Mouse (Mus musculus) heart, embryonic 10.5 days (tissue): Measurements from ENCODE around the gene Ccdc88c. TPM values are rescaled to one million over a fixed set of nuclear protein-coding genes. Genes with fewer than 3 reads are reported as not detected.

Experiments used
- DNase-seq: peaks from one replicate; pipeline ENCODE4 v3.0.0-alpha.2; 2017; ENCODE audit warnings: low spot score
- H3K27ac ChIP-seq: fragments of 300-500 bp; sonication (generic); 2 replicates; pipeline ENCODE4 v1.5.1; 2016; ENCODE audit warnings: mild to moderate bottlenecking
- H3K27me3 ChIP-seq: fragments of 300-500 bp; sonication (generic); 2 replicates; pipeline ENCODE4 v1.6.1; 2016; ENCODE audit warnings: mild to moderate bottlenecking; ENCODE audit not compliant: poor library complexity, insufficient read depth, severe bottlenecking
- H3K36me3 ChIP-seq: fragments of 300-500 bp; sonication (generic); 2 replicates; pipeline ENCODE4 v1.6.1; 2016; ENCODE audit warnings: mild to moderate bottlenecking, moderate library complexity
- H3K4me1 ChIP-seq: fragments of 300-500 bp; sonication (generic); 2 replicates; pipeline ENCODE4 v1.6.1; 2016; ENCODE audit warnings: mild to moderate bottlenecking
- H3K4me3 ChIP-seq: fragments of 300-500 bp; sonication (generic); 2 replicates; pipeline ENCODE4 v1.5.1; 2016; ENCODE audit warnings: mild to moderate bottlenecking, moderate library complexity
- H3K9me3 ChIP-seq: fragments of 300-500 bp; sonication (generic); 2 replicates; pipeline ENCODE4 v1.6.1; 2016; ENCODE audit warnings: mild to moderate bottlenecking, moderate library complexity
- WGBS: fragments of 180-500 bp; shearing (Covaris S2); methylation state at CpG from one replicate; pipeline ENCODE4 v1.1.7; 2016; 5-methylcytosine and 5-hydroxymethylcytosine counted together
- polyA plus RNA-seq: library from polyadenylated mRNA; unstranded; fragments of >200 nt; fragmentation: Nextera tagmentation; extraction: Ambion mirVana; gene quantifications from 2 replicates; pipeline ENCODE4 v1.2.1, GENCODE M21; 2016

The Ccdc88c gene
- polyA plus RNA-seq, 1 experiment from 2014 or later, result 4.4 TPM

GRCm38 (mm10) chr12:100989780-100990288 lies 39.0 kb downstream of the Ccdc88c start:
- H3K36me3 ChIP-seq, result no peaks in the 10 kb centered on the region
- WGBS, result 75% methylated on average over 4 of the region's 4 CpGs
- peaks cover 82% of the 10 kb centered on the region for H3K27me3 ChIP-seq
- no peak overlapping the region for H3K4me3 ChIP-seq
- no peaks in the 10 kb centered on the region for H3K9me3 ChIP-seq
- DNase-seq, result no peak
- peaks cover 12% of the 10 kb centered on the region; the same call in 1 of the 2 replicates for H3K4me1 ChIP-seq
- no peak overlapping the region for H3K27ac ChIP-seq

- WGBS, result 84% methylated on average over 15 of the region's 15 CpGs
- H3K27me3 ChIP-seq, result peaks cover 80% of the 10 kb centered on the region
- H3K4me1 ChIP-seq, result peaks cover 12% of the 10 kb centered on the region; the same call in 1 of the 2 replicates
- no peak overlapping the region for H3K4me3 ChIP-seq
- no peak for DNase-seq
- no peak overlapping the region for H3K27ac ChIP-seq
- H3K9me3 ChIP-seq, result no peaks in the 10 kb centered on the region
- no peaks in the 10 kb centered on the region for H3K36me3 ChIP-seq
These were observed 40.3 kb downstream of the Ccdc88c start for GRCm38 (mm10) chr12:100988324-100989130.

GRCm38 (mm10) chr12:100986423-100986822 lies 42.4 kb downstream of the Ccdc88c start:
- no peak overlapping the region for H3K27ac ChIP-seq
- H3K4me3 ChIP-seq, result no peak overlapping the region
- WGBS, result 85% methylated on average over 4 of the region's 4 CpGs
- no peak for DNase-seq
- H3K9me3 ChIP-seq, result no peaks in the 10 kb centered on the region
- H3K27me3 ChIP-seq, result peaks cover 70% of the 10 kb centered on the region
- no peaks in the 10 kb centered on the region for H3K36me3 ChIP-seq
- peaks cover 24% of the 10 kb centered on the region for H3K4me1 ChIP-seq

- Histone ChIP-seq H3K4me1 (peaks cover 24% of the 10 kb centered on the region), H3K27me3 (peaks cover 68% of the 10 kb centered on the region), H3K27ac (no peak overlapping the region), H3K4me3 (no peak overlapping the region), H3K36me3 (no peaks in the 10 kb centered on the region), H3K9me3 (no peaks in the 10 kb centered on the region)
- DNase-seq, result no peak
- 88% methylated on average over 2 of the region's 2 CpGs for WGBS
These were observed 43.1 kb downstream of the Ccdc88c start for GRCm38 (mm10) chr12:100985793-100986157.

DNA sequence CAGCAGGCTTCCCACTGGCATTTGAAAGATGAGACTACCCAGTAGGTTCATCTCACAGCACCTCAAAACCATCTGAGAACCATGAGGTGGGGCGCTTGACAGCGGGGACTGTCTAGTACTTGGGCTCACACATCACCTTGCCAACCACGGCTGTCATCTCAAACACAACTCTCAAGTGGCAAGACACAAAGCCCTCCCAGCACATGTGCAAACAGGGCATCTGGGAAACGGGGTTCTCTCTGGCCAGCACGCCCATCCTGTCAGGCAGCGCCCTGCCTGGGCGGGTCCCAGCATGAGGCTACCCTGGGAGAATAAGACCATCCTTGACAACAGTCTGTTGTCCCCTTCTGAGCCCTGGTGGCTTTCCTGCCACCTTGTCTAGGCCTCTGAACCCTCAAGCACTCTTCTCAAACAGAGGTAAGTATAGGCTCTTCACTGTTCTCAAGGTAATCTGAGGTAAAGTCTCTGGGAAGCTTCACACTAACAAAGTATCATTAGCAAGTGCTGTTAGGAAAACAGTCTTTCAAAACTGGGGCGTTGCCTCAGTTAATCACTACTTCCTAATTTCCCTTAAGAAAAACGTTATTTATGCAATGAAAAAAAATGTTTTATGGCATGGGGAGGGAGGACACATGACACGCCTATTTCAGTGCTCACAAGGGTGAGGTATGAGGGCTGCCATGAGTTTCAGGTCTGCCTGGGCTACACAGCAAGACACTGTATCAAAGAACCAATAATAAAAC lies 43.6 kb downstream of the Ccdc88c start:
- H3K9me3 ChIP-seq, result no peaks in the 10 kb centered on the region
- DNase-seq, result no peak
- peaks cover 67% of the 10 kb centered on the region for H3K27me3 ChIP-seq
- peaks cover 18% of the 10 kb centered on the region for H3K4me1 ChIP-seq
- no peak overlapping the region for H3K4me3 ChIP-seq
- WGBS, result 81% methylated on average over 10 of the region's 10 CpGs
- H3K27ac ChIP-seq, result no peak overlapping the region
- no peaks in the 10 kb centered on the region for H3K36me3 ChIP-seq

GRCm38 (mm10) chr12:100983565-100983964 lies 45.3 kb downstream of the Ccdc88c start:
- 83% methylated on average over 11 of the region's 11 CpGs for WGBS
- no peak for DNase-seq
- Histone ChIP-seq H3K4me1 (peaks cover 13% of the 10 kb centered on the region), H3K36me3 (no peaks in the 10 kb centered on the region), H3K27me3 (peaks cover 77% of the 10 kb centered on the region), H3K4me3 (no peak overlapping the region), H3K27ac (no peak overlapping the region), H3K9me3 (no peaks in the 10 kb centered on the region)

DNA sequence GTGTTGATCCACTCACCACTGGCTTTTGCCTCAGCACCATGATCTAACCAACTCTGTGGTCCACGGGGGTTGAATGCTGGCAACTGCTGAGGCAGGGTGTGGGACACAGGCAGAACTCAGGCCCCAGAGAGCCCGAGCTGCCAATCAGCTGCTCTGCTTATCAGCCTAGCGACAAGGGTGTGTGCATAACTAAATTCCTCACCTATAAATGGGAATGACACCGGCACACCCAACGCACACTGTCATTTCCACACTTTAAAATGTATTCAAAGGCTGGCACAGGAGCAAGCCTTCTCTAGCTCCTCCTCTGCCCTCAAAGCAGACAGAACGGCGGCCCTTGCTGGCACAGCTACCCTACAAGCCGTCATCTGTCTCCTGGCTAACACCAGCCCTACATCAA lies 46.6 kb downstream of the Ccdc88c start:
- Histone ChIP-seq H3K4me3 (no peak overlapping the region), H3K9me3 (no peaks in the 10 kb centered on the region), H3K36me3 (no peaks in the 10 kb centered on the region), H3K27ac (0 out of 2 replicates have a peak overlapping the region, but pooled peaks have one; percentile 13), H3K4me1 (peaks cover 19% of the 10 kb centered on the region), H3K27me3 (peaks cover 65% of the 10 kb centered on the region)
- WGBS, result 49% methylated on average over 8 of the region's 8 CpGs
- no peak for DNase-seq

DNA sequence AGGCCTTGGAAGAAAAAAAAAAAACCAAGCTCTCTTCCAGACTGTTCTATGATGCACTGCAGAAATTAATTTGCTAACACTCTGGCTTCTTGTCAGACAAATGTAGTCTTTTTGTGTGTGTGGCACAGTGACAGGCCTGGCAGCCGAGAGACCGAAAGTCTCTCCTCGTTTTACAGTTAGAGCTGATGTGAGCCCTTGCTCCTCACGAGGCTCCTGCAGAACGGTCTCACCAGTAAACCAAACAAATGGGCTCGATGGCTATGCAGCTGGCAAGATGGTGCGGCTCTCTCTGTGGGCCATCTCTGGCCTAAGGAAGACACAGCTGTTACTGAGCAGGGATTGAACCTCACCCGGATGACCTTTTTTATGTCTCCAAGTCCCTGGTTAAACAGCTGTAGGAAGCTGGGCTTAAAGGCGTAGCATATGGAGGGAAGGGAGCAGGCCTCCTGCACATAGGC lies 48.3 kb downstream of the Ccdc88c start:
- no peak for DNase-seq
- no peaks in the 10 kb centered on the region for H3K36me3 ChIP-seq
- H3K27ac ChIP-seq, result no peak overlapping the region
- no peaks in the 10 kb centered on the region for H3K9me3 ChIP-seq
- H3K27me3 ChIP-seq, result peaks cover 68% of the 10 kb centered on the region
- peaks cover 19% of the 10 kb centered on the region for H3K4me1 ChIP-seq
- H3K4me3 ChIP-seq, result no peak overlapping the region
- WGBS, result 86% methylated on average over 9 of the region's 9 CpGs

- Histone ChIP-seq H3K27me3 (peaks cover 64% of the 10 kb centered on the region), H3K4me1 (peaks cover 19% of the 10 kb centered on the region), H3K36me3 (no peaks in the 10 kb centered on the region), H3K4me3 (no peak overlapping the region), H3K9me3 (no peaks in the 10 kb centered on the region), H3K27ac (no peak overlapping the region)
- WGBS, result 84% methylated on average over 5 of the region's 5 CpGs
- no peak for DNase-seq
These were observed 49.2 kb downstream of the Ccdc88c start for GRCm38 (mm10) chr12:100979616-100980015.

GRCm38 (mm10) chr12:100977958-100978725 lies 50.7 kb downstream of the Ccdc88c start:
- peaks cover 29% of the 10 kb centered on the region for H3K4me1 ChIP-seq
- H3K4me3 ChIP-seq, result no peak overlapping the region
- peaks cover 53% of the 10 kb centered on the region for H3K27me3 ChIP-seq
- no peaks in the 10 kb centered on the region for H3K9me3 ChIP-seq
- no peak for DNase-seq
- H3K27ac ChIP-seq, result no peak overlapping the region
- 64% methylated on average over 15 of the region's 15 CpGs for WGBS
- no peaks in the 10 kb centered on the region for H3K36me3 ChIP-seq

DNA sequence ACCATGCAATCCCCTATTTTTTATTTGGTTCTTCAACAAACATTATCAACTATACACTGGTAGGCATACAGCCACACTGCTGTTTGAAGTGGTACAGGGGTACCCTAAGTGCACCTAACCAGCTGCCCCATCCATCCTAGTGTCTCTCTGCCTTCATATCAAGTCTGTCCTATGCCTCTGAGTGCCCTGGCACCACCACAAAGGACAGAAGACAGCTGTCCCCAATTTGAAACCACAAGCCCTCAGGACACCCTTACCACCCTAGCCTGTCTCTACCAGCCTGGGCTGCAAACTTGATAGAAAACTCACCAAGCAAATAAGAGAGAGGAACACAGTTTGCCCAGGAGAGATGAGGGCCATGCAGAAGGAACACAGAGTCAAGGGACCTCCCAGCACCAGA lies 51.3 kb downstream of the Ccdc88c start:
- H3K27ac ChIP-seq, result no peak overlapping the region
- H3K9me3 ChIP-seq, result no peaks in the 10 kb centered on the region
- no peak for DNase-seq
- H3K4me3 ChIP-seq, result no peak overlapping the region
- no peaks in the 10 kb centered on the region for H3K36me3 ChIP-seq
- peaks cover 30% of the 10 kb centered on the region for H3K4me1 ChIP-seq
- H3K27me3 ChIP-seq, result peaks cover 47% of the 10 kb centered on the region

DNA sequence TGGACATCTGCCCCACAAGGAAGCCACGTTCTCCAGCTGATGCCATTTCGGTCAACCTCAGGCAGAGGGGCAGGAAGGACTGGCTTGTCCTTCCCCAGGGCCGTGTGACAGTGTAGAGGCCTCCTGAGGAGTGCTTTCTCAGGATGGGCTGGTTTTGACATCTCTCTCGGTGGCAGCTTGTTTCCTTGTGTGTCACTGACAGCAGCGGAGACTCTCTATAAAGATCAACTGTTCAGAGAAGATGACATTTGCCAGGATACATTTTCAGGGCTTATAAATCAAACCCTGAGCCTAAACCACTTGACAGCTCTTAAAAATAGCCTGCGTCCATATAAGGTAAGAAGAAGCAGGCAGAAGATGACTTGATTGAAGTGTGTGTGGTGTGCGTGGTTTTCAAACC lies 59.0 kb downstream of the Ccdc88c start:
- peak overlapping the region; percentile 62 for H3K27ac ChIP-seq
- H3K4me1 ChIP-seq, result peaks cover 23% of the 10 kb centered on the region
- H3K27me3 ChIP-seq, result peaks cover 39% of the 10 kb centered on the region
- no peaks in the 10 kb centered on the region for H3K36me3 ChIP-seq
- H3K4me3 ChIP-seq, result no peak overlapping the region
- DNase-seq, result no peak
- H3K9me3 ChIP-seq, result no peaks in the 10 kb centered on the region
- 53% methylated on average over 7 of the region's 7 CpGs for WGBS
